Mouse (Mus musculus) liver, embryonic 14.5 days (tissue): ENCODE results near the gene Serinc4. TPM values are rescaled to one million over a fixed set of nuclear protein-coding genes. Genes with fewer than 3 reads are reported as not detected.
A peak's percentile ranks its signal among the peaks of the same experiment; 100 is the strongest.

ENCODE experiments used
- ATAC-seq: fragments of 200-750 bp; cut with Nextera tagmentation; 2 replicates; pipeline ENCODE4 v1.8.0; 2017; ENCODE audit warnings: moderate number of reproducible peaks, mild to moderate bottlenecking, moderate library complexity; ENCODE audit not compliant: insufficient read depth
- DNase-seq, 3 experiments: peaks; one replicate each; pipeline ENCODE4 v3.0.0-alpha.2; 2012 to 2013; ENCODE audit warnings: low read depth in 3 of 3, low spot score in 3 of 3
- H3K27ac ChIP-seq: fragments of 300-500 bp; sonication (generic); 2 replicates; pipeline ENCODE4 v1.5.1; 2014; ENCODE audit warnings: moderate library complexity, mild to moderate bottlenecking, control low read depth, inconsistent platforms
- H3K27me3 ChIP-seq: fragments of 300-500 bp; sonication (generic); 2 replicates; pipeline ENCODE4 v1.6.1; 2014; ENCODE audit warnings: mild to moderate bottlenecking, low read length, moderate library complexity; ENCODE audit not compliant: control insufficient read depth, insufficient read depth
- H3K36me3 ChIP-seq: fragments of 300-500 bp; sonication (generic); replicated peaks from 2 replicates; pipeline ENCODE4 v1.6.1; 2014; ENCODE audit warnings: low read depth; ENCODE audit not compliant: control insufficient read depth, insufficient read depth
- H3K4me1 ChIP-seq, 2 experiments: fragments of 200-500 bp in 1 of 2; fragments of 300-500 bp in 1 of 2; sonication (generic) in 1 of 2; replicated peaks; 2 replicates each; pipeline ENCODE4 v1.6.1; 2012 to 2014; ENCODE audit warnings: antibody characterized with exemption in 1 of 2, inconsistent platforms in 1 of 2, low read length in 1 of 2; ENCODE audit not compliant: control insufficient read depth in 2 of 2, insufficient read depth in 2 of 2
- H3K4me2 ChIP-seq: fragments of 300-500 bp; sonication (generic); 2 replicates; pipeline ENCODE4 v1.6.1; 2014; ENCODE audit warnings: low read depth, mild to moderate bottlenecking, control low read depth, moderate library complexity
- H3K4me3 ChIP-seq, 2 experiments: fragments of 200-500 bp in 1 of 2; fragments of 300-500 bp in 1 of 2; sonication (generic) in 1 of 2; 2 replicates each; pipeline ENCODE4 v1.5.1; 2012 to 2014; ENCODE audit warnings: low read depth in 2 of 2, low read length in 2 of 2, mild to moderate bottlenecking in 2 of 2, control low read depth in 1 of 2, inconsistent platforms in 1 of 2, moderate library complexity in 1 of 2; ENCODE audit not compliant: insufficient read depth in 1 of 2
- H3K9ac ChIP-seq: fragments of 300-500 bp; sonication (generic); replicated peaks from 2 replicates; pipeline ENCODE4 v1.6.1; 2014; ENCODE audit warnings: mild to moderate bottlenecking, control low read depth, moderate library complexity
- H3K9me3 ChIP-seq: fragments of 300-500 bp; sonication (generic); 2 replicates; pipeline ENCODE4 v1.6.1; 2016; ENCODE audit warnings: low read length, mixed read lengths; ENCODE audit not compliant: control insufficient read depth
- CTCF ChIP-seq: IDR thresholded peaks from 2 replicates; pipeline ENCODE4 v1.5.1; 2016; ENCODE audit warnings: antibody characterized with exemption, low read depth, control low read depth
- EP300 ChIP-seq: IDR thresholded peaks from 2 replicates; pipeline ENCODE4 v1.6.1; 2016; ENCODE audit warnings: antibody characterized with exemption, low read depth
- WGBS: fragments of 180-500 bp; shearing (Covaris S2); extraction: QIAGEN DNeasy Blood & Tissue Kit; methylation state at CpG from one replicate; pipeline ENCODE4 v1.1.7; 2014; ENCODE audit not compliant: insufficient replicate concordance; 5-methylcytosine and 5-hydroxymethylcytosine counted together
- polyA plus RNA-seq, 2 experiments: library from polyadenylated mRNA; depleted of rRNA in 1 of 2; stranded (reverse) in 1 of 2; unstranded in 1 of 2; fragments of >200 nt; fragmentation: Nextera tagmentation in 1 of 2; extraction: Ambion mirVana in 1 of 2; gene quantifications; 2 replicates each; pipeline versions ENCODE4 v1.2.1 to v1.2.3; 2012 to 2014

The Serinc4 gene
- polyA plus RNA-seq, 2 experiments: 0.08 to 0.22 TPM

DNA sequence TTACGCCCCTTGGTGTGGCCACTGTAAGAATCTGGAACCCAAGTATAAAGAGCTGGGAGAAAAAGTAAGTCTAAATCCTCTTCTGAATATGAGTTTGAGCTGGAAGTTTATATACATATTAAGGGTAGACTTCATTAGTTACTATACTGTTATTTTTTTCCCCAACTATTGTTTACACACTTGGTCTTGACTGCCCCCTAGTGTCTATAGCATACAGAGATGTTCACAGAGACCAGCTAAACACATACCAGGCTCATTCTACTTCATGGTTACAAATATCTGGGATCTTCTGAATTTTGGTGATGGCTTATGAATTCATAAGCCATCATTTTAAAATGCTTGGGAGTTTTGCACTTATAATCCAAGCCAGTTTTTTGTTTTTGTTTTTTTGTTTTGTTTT lies 21.7 kb downstream of the Serinc4 start:
- DNase-seq: no peak
- H3K9ac ChIP-seq: no peak overlapping the region

DNA sequence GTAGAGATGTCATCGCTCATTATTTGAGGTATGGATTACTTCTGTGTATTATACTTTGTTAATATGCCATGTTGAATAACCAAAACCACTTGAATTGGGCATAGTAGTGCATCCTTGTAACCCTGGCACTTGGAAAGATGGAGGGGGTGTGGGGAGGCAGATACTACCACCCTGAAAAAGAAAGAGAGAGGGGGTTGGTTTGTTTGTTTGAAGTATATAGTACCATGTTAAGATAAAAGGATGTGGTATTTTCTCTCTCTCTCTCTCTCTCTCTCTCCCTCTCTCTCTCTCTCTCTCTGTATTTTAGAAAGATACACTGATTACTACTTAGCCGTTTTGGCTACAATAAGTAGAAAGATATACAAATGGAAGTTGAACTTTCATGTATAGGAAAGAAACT lies 30.7 kb downstream of the Serinc4 start:
- 85% methylated on average over 2 of the region's 2 CpGs for WGBS
- Histone ChIP-seq H3K4me2 (no peak overlapping the region), H3K4me1 (no peaks in the 10 kb centered on the region), H3K27ac (no peak overlapping the region), H3K4me3 (no peak overlapping the region), H3K36me3 (peaks cover 56% of the 10 kb centered on the region), H3K27me3 (no peaks in the 10 kb centered on the region), H3K9ac (no peak overlapping the region), H3K9me3 (no peaks in the 10 kb centered on the region)
- ATAC-seq (no peak), DNase-seq (no peak)
- no peak for TF ChIP-seq EP300
- TF ChIP-seq CTCF: no peak

More for the DNA sequence above, 21.7 kb downstream of the Serinc4 start:
- H3K9me3 ChIP-seq: no peaks in the 10 kb centered on the region
- TF ChIP-seq CTCF (peak; percentile 51; the same call in 1 of the 2 replicates), EP300 (no peak)
- H3K27me3 ChIP-seq: no peaks in the 10 kb centered on the region
- H3K4me3 ChIP-seq: no peak overlapping the region
- H3K27ac ChIP-seq: no peak overlapping the region
- ATAC-seq: no peak
- no peaks in the 10 kb centered on the region for H3K4me1 ChIP-seq
- WGBS: 89% methylated on average over 1 of the region's 1 CpGs
- H3K4me2 ChIP-seq: no peak overlapping the region
- peaks cover 71% of the 10 kb centered on the region for H3K36me3 ChIP-seq

DNA sequence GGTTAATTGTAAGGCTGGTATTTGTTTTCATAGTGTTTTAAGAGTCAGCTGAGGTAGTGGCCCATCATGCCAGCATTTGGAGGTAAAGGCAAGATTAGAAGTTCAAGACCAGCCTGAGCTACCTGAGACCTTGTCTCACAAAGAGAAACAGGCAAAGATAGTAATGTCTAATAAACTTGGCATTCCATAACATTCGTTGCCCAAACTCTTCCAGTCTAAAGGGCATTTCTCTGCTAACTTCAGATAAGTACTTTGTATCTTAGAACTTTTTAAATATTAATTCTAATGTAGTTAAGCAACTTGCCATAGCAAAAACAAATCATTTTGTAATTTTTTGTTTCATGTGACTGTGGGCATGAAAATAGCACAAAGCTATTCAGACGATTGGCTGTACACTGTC lies 33.4 kb downstream of the Serinc4 start:
- no peak for ATAC-seq

DNA sequence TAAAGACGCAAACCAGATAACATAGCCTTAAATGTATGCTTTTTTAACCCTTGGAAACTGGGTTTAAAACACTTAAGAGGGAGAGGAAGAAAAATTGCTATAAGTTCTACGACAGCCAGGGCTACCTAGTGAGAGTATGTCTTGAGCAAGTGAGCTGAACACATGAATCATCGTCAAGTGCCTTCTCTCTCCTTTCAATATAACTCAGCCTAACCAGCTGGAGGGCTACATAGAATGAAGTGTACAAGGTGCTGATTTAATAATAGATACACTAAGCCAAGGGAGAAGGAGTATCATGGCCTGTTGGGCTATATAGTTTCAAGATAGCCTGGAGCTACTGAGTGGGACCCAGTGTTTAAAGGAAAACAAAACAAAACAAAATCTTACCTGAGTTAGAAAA lies 38.1 kb downstream of the Serinc4 start:
- ATAC-seq: no peak
- peaks cover 31% of the 10 kb centered on the region for H3K36me3 ChIP-seq

More for the DNA sequence above, 33.4 kb downstream of the Serinc4 start:
- Histone ChIP-seq H3K27ac (no peak overlapping the region), H3K9ac (no peak overlapping the region), H3K4me1 (no peaks in the 10 kb centered on the region; a peak in 1 of 4 replicates), H3K27me3 (no peaks in the 10 kb centered on the region), H3K9me3 (no peaks in the 10 kb centered on the region), H3K4me2 (no peak overlapping the region), H3K36me3 (peaks cover 42% of the 10 kb centered on the region), H3K4me3 (no peak overlapping the region)
- TF ChIP-seq CTCF (no peak), EP300 (no peak)
- no peak for DNase-seq
- 76% methylated on average over 2 of the region's 2 CpGs for WGBS

DNA sequence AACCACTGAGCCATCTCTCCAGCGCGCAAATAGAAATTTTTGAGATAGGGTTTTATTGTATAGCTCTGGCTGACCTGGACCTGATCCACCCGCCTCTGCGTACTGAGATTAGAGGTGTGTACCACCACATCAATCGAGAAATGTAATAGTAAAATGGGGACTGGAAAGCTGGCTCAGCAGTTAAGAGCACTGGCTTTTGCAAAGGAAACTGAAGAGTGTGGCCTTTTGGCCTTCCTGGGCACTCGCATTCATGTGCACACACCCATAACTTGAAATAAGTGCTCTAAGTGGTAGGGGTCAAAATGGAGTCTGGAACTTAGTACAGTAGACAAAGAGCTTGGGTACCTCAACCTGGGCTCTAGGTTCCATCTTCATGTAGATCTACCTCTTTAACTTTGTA lies 40.2 kb downstream of the Serinc4 start:
- TF ChIP-seq EP300: no peak
- TF ChIP-seq CTCF: no peak
- Histone ChIP-seq H3K4me1 (peaks cover 10 to 17% of the 10 kb centered on the region in 2 experiments), H3K9ac (no peak overlapping the region), H3K9me3 (no peaks in the 10 kb centered on the region), H3K36me3 (peaks cover 17% of the 10 kb centered on the region), H3K27me3 (no peaks in the 10 kb centered on the region), H3K4me3 (no peak overlapping the region), H3K4me2 (no peak overlapping the region), H3K27ac (no peak overlapping the region)
- DNase-seq (no peak), ATAC-seq (no peak)
- WGBS: 81% methylated on average over 6 of the region's 6 CpGs

More for the DNA sequence above, 38.1 kb downstream of the Serinc4 start:
- Histone ChIP-seq H3K9ac (no peak overlapping the region), H3K9me3 (no peaks in the 10 kb centered on the region), H3K4me2 (no peak overlapping the region), H3K27me3 (no peaks in the 10 kb centered on the region), H3K4me1 (peaks cover 8 to 9% of the 10 kb centered on the region in 2 experiments), H3K27ac (no peak overlapping the region), H3K4me3 (no peak overlapping the region)
- DNase-seq: no peak
- 76% methylated on average over 3 of the region's 3 CpGs for WGBS
- TF ChIP-seq CTCF: no peak
- TF ChIP-seq EP300: no peak
